Mouse (Mus musculus) liver (tissue): Measurements from ENCODE around the gene Ccdc194.

ENCODE experiments used
- DNase-seq: peaks from one replicate; pipeline ENCODE4 v3.0.0-alpha.2; 2020; ENCODE audit warnings: mixed read lengths

Gene Ccdc194

GRCm38 (mm10) chr8:71474785-71475701, 50.5 kb downstream of the Ccdc194 start:
- DNase-seq: no peak

GRCm38 (mm10) chr8:71474344-71474743, 51.2 kb downstream of the Ccdc194 start:
- DNase-seq: no peak

GRCm38 (mm10) chr8:71472601-71473386, 52.7 kb downstream of the Ccdc194 start:
- DNase-seq: no peak

GRCm38 (mm10) chr8:71471861-71472260, 53.6 kb downstream of the Ccdc194 start:
- DNase-seq: no peak

- no peak for DNase-seq
These were observed 54.6 kb downstream of the Ccdc194 start for GRCm38 (mm10) chr8:71470913-71471255.

- DNase-seq: no peak
These were observed 55.2 kb downstream of the Ccdc194 start for GRCm38 (mm10) chr8:71470146-71470912.
